Mouse (Mus musculus): ENCODE measurements around the gene Frem1. TPM values are rescaled to one million over a fixed set of nuclear protein-coding genes. Genes with fewer than 3 reads are reported as not detected.
A peak's percentile ranks its signal among the peaks of the same experiment; 100 is the strongest.

Frem1 gene
- 25.1 and 27.9 TPM in 2 replicates for polyA plus RNA-seq (2014; fragmentation: Nextera tagmentation; extraction: Ambion mirVana)

DNA sequence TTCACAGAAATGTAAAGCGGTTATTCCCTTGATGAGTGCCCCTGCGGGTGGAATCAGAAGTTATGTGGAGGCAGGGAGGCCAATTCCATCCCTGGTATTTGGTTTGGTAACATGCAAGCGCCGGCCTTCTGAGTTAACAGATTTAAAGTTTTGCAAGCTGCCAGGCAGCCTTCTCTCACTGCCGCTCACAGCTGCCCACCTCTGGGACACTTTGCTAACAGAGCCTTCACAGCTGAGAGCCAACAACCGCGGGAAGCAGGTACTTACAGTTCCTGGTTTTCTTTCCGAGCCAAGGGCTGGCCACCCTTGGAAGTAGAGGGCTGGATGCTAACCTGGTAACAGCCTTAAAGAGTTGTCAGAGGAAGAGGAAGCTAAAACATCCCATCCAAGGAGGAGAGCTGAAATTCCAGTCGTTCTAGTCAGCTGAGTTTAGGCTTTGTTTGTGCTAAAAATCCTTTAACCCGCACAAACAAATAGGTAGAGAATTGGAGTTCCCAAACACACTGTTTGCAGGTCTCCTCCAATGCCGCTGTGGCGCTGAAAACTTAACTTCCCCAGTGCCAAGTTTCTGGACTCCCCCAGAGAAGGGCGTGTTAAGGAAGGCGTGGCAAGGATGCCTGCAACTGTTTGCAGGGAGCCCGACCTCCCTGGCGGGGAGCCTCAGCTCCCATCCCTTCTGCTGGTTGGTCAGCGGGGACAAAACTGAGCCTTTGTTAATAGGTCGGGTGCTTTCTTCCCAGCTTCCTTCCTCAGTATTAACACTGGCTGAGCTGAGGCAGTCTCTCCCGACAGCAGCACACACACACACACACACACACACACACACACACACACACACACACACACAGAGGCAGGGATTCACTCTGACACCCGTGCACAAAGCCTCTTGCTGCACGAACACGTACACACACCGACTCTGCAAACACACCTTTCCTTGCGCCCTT, at the start of gene Frem1:
TSS of gene Frem1 (minus strand) at position 706 of the 944 bp plus-strand sequence.
- 1% methylated on average over 23 of the region's 24 CpGs for WGBS
- Histone ChIP-seq H3K4me3 (ENCODE audit: low read depth, low read length) (peak within 1 kb of the TSS; percentile 52), H3K36me3 (ENCODE audit: control insufficient read depth, insufficient read depth, low read length) (0 out of 2 replicates have a peak, but pooled peaks cover 3% of the 10 kb centered on the region), H3K4me2 (replicated peaks; ENCODE audit: low read depth, low read length) (peak within 1 kb of the TSS; percentile 41), H3K4me1 (ENCODE audit: control insufficient read depth, insufficient read depth, low read length) (peaks cover 10% of the 10 kb centered on the region; the same call in 1 of the 2 replicates), H3K9me3 (ENCODE audit: control insufficient read depth, low read depth, low read length) (no peaks in the 10 kb centered on the region), H3K27me3 (ENCODE audit: control insufficient read depth, insufficient read depth, low read length) (no peaks in the 10 kb centered on the region), H3K9ac (replicated peaks; ENCODE audit: low read depth, low read length) (peak within 1 kb of the TSS; percentile 63), H3K27ac (ENCODE audit: low read length) (peak within 1 kb of the TSS; percentile 92)
- peak; percentile 81 for ATAC-seq (ENCODE audit: insufficient number of reproducible peaks, insufficient read depth, low FRiP score, low read depth)

DNA sequence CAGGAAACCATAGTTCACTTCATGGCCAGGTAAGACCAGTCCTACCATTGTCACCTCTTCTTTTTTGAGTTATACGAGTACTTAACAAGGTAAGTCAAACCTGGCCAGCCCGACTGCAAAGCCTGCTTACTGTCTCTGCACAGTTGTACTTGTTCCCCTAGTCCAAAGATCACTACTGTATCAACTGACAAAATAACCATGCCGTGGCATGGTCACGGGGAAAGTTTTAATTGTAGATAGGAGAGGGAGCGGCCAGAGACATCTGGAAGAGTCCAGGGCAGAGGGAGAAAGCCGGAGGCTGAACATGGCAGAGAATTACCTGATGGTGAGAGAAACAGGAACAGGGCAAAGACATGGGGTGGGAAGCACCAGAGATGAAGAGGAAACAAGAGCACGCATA, 46.9 kb upstream of the Frem1 start:
- Histone ChIP-seq H3K9ac (replicated peaks; ENCODE audit: low read depth, low read length) (no peak overlapping the region), H3K27ac (ENCODE audit: low read length) (no peak overlapping the region), H3K9me3 (ENCODE audit: control insufficient read depth, low read depth, low read length) (no peaks in the 10 kb centered on the region), H3K27me3 (ENCODE audit: control insufficient read depth, insufficient read depth, low read length) (no peaks in the 10 kb centered on the region), H3K4me3 (ENCODE audit: low read depth, low read length) (no peak overlapping the region), H3K4me2 (replicated peaks; ENCODE audit: low read depth, low read length) (no peak overlapping the region), H3K4me1 (ENCODE audit: control insufficient read depth, insufficient read depth, low read length) (peaks cover 4% of the 10 kb centered on the region), H3K36me3 (ENCODE audit: control insufficient read depth, insufficient read depth, low read length) (no peaks in the 10 kb centered on the region)
- no peak for ATAC-seq (ENCODE audit: insufficient number of reproducible peaks, insufficient read depth, low FRiP score, low read depth)
- 86% methylated on average over 7 of the region's 7 CpGs for WGBS

DNA sequence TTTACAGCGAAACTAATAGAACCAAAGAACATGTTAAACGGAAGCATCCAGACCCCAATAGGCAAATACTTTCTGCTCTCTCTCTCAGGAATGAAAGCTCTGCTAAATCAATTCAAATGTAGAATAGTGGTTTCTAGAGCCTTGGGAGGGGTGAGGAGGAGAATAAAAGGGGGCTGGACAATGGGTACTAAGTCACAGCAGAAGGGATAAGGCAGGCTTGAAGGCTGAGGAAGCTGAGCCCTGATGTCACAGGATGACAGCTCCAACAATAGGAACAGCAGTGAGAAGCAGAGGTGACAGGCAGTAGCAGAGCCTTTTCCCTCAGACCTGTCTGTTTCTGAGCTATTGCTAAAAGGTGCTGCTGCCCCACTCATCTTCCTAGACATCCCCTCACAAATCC, 41.8 kb upstream of the Frem1 start:
- Histone ChIP-seq H3K36me3 (ENCODE audit: control insufficient read depth, insufficient read depth, low read length) (no peaks in the 10 kb centered on the region), H3K27ac (ENCODE audit: low read length) (no peak overlapping the region), H3K9me3 (ENCODE audit: control insufficient read depth, low read depth, low read length) (no peaks in the 10 kb centered on the region), H3K27me3 (ENCODE audit: control insufficient read depth, insufficient read depth, low read length) (no peaks in the 10 kb centered on the region), H3K9ac (replicated peaks; ENCODE audit: low read depth, low read length) (no peak overlapping the region), H3K4me3 (ENCODE audit: low read depth, low read length) (no peak overlapping the region), H3K4me1 (ENCODE audit: control insufficient read depth, insufficient read depth, low read length) (no peaks in the 10 kb centered on the region), H3K4me2 (replicated peaks; ENCODE audit: low read depth, low read length) (no peak overlapping the region)
- WGBS = 81% methylated on average over 2 of the region's 2 CpGs
- ATAC-seq (ENCODE audit: insufficient number of reproducible peaks, insufficient read depth, low FRiP score, low read depth) = no peak

DNA sequence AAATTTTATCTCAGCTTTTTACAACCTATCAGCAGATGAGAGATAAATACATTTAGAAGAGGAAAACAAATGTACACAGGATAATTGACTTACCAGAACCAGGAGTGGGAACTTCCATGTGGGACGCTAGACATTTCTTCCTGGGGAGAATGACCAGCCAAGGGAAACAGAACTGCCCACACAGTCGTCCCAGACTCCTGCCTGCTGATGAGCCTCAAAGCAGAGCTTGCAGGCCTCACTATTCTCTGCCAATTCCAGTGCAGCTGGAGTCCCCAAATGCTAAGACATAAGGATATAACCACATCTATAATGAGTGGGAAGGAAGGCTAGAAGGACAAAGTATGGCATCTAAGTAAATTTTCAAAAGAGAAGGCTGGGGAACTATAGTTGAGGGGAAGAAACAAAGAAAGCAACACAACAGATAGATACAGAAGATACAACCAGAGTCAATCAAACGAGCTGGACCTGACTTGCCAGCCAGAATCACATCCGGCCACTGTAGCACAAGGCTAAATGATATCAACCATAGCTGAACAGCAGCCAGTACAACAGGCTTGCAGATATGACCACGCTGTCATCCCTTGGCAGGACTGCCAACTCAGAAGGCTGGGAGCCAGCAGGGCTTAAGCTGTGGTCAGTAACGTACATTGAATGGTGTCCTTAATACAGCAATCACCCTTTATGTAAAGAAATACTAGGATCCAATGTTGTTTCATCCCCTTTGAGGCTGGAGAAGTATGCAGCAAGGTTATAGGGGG, 38.7 kb upstream of the Frem1 start:
- Histone ChIP-seq H3K4me1 (ENCODE audit: control insufficient read depth, insufficient read depth, low read length) (no peaks in the 10 kb centered on the region), H3K9me3 (ENCODE audit: control insufficient read depth, low read depth, low read length) (no peaks in the 10 kb centered on the region), H3K27ac (ENCODE audit: low read length) (no peak overlapping the region), H3K36me3 (ENCODE audit: control insufficient read depth, insufficient read depth, low read length) (no peaks in the 10 kb centered on the region), H3K4me2 (replicated peaks; ENCODE audit: low read depth, low read length) (no peak overlapping the region), H3K4me3 (ENCODE audit: low read depth, low read length) (no peak overlapping the region), H3K27me3 (ENCODE audit: control insufficient read depth, insufficient read depth, low read length) (no peaks in the 10 kb centered on the region), H3K9ac (replicated peaks; ENCODE audit: low read depth, low read length) (no peak overlapping the region)
- no peak for ATAC-seq (ENCODE audit: insufficient number of reproducible peaks, insufficient read depth, low FRiP score, low read depth)
- WGBS = 71% methylated on average over 6 of the region's 6 CpGs

DNA sequence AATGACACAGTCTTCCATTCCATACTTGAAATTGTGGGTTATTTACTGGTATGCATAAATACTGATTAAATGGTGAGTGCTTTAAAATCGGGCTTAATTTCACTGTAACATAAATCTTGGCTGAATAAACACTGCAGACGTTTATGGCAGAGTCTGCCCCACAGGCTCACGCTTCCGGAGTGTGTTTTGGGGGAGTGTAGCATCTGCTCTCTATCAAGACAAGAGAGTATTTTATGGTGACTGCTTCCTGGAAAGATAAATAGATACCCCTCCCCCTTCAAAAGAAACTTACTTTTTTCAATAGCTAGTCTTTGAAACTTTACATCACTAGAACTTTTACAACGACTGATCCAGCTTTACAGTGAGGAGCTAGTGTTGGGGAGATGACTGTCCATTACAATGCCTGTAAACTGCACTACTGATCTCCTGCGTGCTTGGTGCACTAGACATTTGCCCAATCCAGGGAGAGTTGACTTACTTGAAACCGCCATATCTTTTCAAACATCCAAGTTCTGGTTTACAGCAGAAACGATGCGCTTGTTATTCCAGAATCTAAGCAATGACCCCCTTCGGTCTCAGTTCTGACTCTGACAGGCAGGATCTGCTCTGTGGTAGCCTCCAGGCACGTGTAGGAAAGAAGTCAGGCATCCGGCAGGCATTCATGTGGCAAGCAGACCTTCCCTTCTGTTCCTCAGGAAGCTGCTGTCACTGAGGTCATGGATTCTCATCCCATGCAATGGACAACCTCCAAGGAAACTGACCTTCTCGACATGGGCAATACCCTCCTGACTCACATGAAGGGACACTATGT, 28.4 kb upstream of the Frem1 start:
- H3K4me1 ChIP-seq (ENCODE audit: control insufficient read depth, insufficient read depth, low read length) = peaks cover 15% of the 10 kb centered on the region; the same call in 1 of the 2 replicates
- peak; percentile 87 for ATAC-seq (ENCODE audit: insufficient number of reproducible peaks, insufficient read depth, low FRiP score, low read depth)
- H3K9ac ChIP-seq (replicated peaks; ENCODE audit: low read depth, low read length) = no peak overlapping the region
- no peaks in the 10 kb centered on the region for H3K36me3 ChIP-seq (ENCODE audit: control insufficient read depth, insufficient read depth, low read length)
- H3K4me2 ChIP-seq (replicated peaks; ENCODE audit: low read depth, low read length) = 0 out of 2 replicates have a peak overlapping the region, but pooled peaks have one; percentile 22
- 16% methylated on average over 13 of the region's 13 CpGs for WGBS
- H3K27me3 ChIP-seq (ENCODE audit: control insufficient read depth, insufficient read depth, low read length) = no peaks in the 10 kb centered on the region
- H3K4me3 ChIP-seq (ENCODE audit: low read depth, low read length) = no peak overlapping the region
- peak overlapping the region; percentile 92 for H3K27ac ChIP-seq (ENCODE audit: low read length)
- H3K9me3 ChIP-seq (ENCODE audit: control insufficient read depth, low read depth, low read length) = no peaks in the 10 kb centered on the region

DNA sequence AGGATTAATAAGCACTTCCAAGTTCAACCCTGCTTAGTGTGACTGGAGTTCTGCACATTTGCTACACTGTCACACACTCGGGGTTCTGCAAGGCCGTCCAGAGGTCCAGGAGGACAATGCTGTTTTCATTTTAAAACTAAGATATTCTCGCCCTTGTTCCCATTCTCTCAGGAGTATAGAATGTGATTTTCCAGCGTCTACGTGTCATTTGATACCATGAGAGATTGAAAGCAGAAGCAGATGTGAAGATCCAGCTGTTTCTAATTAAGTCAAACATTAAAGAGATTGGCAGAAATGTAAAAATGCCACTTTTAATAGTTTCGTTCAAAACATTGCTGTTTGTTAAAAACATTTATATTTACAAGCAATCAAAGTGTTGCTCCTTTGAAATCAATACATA, 12.1 kb upstream of the Frem1 start:
- Histone ChIP-seq H3K9ac (replicated peaks; ENCODE audit: low read depth, low read length) (no peak overlapping the region), H3K27ac (ENCODE audit: low read length) (no peak overlapping the region), H3K4me1 (ENCODE audit: control insufficient read depth, insufficient read depth, low read length) (no peaks in the 10 kb centered on the region), H3K4me2 (replicated peaks; ENCODE audit: low read depth, low read length) (no peak overlapping the region), H3K36me3 (ENCODE audit: control insufficient read depth, insufficient read depth, low read length) (no peaks in the 10 kb centered on the region), H3K9me3 (ENCODE audit: control insufficient read depth, low read depth, low read length) (no peaks in the 10 kb centered on the region), H3K4me3 (ENCODE audit: low read depth, low read length) (no peak overlapping the region), H3K27me3 (ENCODE audit: control insufficient read depth, insufficient read depth, low read length) (no peaks in the 10 kb centered on the region)
- 43% methylated on average over 6 of the region's 6 CpGs for WGBS
- ATAC-seq (ENCODE audit: insufficient number of reproducible peaks, insufficient read depth, low FRiP score, low read depth) = no peak

DNA sequence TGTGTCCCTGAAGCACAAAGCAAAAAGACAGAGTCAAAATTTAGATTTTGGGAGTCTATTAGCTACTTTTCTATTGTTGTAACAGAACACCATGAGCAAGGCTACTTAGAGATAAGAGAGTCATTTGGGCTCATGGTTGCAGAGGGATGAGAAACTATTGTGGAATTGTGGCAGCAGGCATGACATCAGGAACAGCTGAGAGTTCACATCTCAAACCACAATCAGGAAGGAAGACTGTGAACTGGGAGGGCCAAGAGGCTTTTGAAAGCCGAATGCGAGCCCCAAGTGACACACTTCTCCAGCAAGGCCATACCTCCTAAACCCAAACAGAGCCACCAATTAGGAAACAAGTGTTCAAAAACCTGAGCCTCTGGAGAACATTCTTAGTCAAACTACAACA, 9.4 kb upstream of the Frem1 start:
- Histone ChIP-seq H3K4me1 (ENCODE audit: control insufficient read depth, insufficient read depth, low read length) (no peaks in the 10 kb centered on the region), H3K27me3 (ENCODE audit: control insufficient read depth, insufficient read depth, low read length) (no peaks in the 10 kb centered on the region), H3K27ac (ENCODE audit: low read length) (no peak overlapping the region), H3K9me3 (ENCODE audit: control insufficient read depth, low read depth, low read length) (no peaks in the 10 kb centered on the region), H3K9ac (replicated peaks; ENCODE audit: low read depth, low read length) (no peak overlapping the region), H3K36me3 (ENCODE audit: control insufficient read depth, insufficient read depth, low read length) (no peaks in the 10 kb centered on the region), H3K4me3 (ENCODE audit: low read depth, low read length) (no peak overlapping the region), H3K4me2 (replicated peaks; ENCODE audit: low read depth, low read length) (no peak overlapping the region)
- ATAC-seq (ENCODE audit: insufficient number of reproducible peaks, insufficient read depth, low FRiP score, low read depth) = no peak
- WGBS = 72% methylated on average over 2 of the region's 2 CpGs

DNA sequence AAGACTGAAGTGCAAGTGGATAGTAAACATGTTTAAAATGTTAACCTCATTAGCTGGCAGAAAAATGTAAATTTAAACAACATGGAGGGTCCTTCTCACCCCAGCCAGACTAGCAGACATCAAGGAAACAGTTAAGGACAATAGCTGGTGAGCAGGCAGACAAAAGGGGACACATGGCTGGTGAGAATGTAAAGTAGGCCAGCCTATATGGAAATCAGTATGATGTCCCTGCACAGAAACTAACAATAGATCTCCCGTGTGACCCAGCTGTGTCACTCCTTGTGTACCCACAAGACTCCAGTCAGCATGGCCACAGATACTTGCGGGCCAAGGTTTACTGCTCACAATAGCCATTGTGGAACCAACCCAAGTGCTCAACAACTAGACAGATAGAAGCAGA, 6.5 kb upstream of the Frem1 start:
- Histone ChIP-seq H3K9ac (replicated peaks; ENCODE audit: low read depth, low read length) (no peak overlapping the region), H3K36me3 (ENCODE audit: control insufficient read depth, insufficient read depth, low read length) (no peaks in the 10 kb centered on the region), H3K27me3 (ENCODE audit: control insufficient read depth, insufficient read depth, low read length) (no peaks in the 10 kb centered on the region), H3K4me1 (ENCODE audit: control insufficient read depth, insufficient read depth, low read length) (no peaks in the 10 kb centered on the region), H3K4me2 (replicated peaks; ENCODE audit: low read depth, low read length) (no peak overlapping the region), H3K4me3 (ENCODE audit: low read depth, low read length) (no peak overlapping the region), H3K9me3 (ENCODE audit: control insufficient read depth, low read depth, low read length) (no peaks in the 10 kb centered on the region), H3K27ac (ENCODE audit: low read length) (no peak overlapping the region)
- ATAC-seq (ENCODE audit: insufficient number of reproducible peaks, insufficient read depth, low FRiP score, low read depth) = no peak
- 89% methylated on average over 2 of the region's 2 CpGs for WGBS
